Mouse (Mus musculus): ENCODE measurements around the gene Fam49a.
"Not testable (repeated sequence)": the region's sequence is repeated elsewhere in the genome, so short reads cannot be mapped to it uniquely, and the experiment has no call there.

Fam49a gene

DNA sequence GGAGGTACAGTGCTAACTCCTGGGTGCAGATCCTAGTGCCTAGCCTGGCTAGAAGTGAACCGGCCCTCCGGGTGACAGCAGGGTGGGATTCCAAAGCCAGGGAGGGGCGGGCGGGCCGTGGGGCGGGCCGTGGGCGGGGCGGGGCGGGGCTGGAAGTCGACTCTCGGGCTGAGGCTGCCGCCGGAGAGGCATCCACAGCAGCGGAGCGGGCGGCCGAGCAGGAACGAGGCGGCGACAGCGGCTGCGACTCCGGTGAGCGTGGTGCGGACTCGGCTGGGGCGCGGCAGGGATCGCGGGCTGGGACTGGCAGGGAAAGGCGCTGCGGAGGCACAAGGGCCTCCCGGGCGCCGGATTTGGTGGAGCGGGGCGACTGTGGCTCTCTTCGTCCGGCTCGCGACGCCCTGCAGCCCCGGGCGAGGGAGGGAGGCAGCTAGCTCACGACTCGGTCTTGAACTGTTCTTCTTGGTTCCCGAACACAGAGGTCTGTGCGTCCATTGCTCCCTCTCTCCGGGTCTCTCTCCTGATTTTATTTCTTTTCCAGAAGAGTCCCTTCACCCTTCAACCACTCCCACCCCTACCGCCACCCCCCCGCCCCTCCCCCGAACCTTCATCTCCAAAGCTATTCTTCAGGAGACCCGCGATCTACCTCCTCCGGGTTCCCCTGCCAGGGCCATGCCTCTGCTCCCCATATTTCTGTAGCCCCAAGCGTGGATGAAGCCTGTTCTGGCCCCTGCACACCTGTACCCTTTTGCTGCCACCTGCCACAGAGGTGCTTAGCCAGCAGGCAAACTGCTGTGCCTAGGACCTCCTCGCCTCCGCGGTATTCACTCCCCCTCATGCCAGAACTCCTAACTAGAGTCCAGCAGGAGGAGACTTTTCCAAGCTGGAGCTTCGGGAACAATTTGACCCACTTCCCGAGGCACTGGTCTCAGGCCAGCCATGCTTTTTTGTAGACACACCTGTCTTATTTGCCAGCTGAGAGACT, at the start of gene Fam49a:
Gene Fam49a (plus strand): TSS at position 153 of the 985 bp plus-strand sequence.
- peak; percentile 39 for DNase-seq (ENCODE audit: low spot score)

DNA sequence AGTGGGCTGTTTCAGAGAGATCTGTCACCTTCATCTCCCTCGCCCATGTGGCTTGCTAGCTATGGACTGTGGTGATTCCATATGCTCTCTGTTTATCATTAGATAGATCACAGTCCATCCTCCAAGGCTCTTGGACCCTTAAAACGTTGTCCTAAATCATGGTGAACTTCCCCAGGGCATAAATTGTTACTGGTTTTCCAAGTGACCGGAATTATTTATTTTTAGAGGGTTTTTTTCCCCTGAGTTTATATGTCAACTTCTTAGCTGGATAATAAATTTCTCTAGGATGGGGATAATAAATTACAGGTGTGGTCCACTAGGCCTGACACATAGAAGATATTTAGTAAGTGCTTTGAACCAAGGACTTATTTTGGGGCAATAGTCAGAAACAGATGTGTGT, 48.4 kb upstream of the Fam49a start:
- no peak for DNase-seq (ENCODE audit: low spot score)

DNA sequence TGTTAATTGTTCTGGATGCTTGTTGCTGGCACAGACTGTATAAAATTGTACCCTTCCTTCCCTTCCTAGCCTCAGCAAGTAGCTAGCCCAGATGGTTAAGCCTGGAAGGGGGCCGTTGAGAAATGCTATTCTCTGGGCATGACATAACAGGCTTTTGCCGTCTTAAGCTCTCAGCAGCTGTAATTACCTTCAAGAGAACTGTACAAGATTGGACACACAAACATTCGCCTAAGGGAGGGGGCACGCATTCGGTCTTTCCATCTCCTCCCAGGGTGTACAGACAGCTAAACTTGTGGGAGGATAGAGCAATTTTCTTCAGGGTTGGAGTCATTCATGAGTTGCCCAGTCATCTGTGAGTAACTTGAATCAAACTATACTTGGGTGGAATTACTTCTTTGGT, 43.0 kb upstream of the Fam49a start:
- DNase-seq (ENCODE audit: low spot score): no peak

DNA sequence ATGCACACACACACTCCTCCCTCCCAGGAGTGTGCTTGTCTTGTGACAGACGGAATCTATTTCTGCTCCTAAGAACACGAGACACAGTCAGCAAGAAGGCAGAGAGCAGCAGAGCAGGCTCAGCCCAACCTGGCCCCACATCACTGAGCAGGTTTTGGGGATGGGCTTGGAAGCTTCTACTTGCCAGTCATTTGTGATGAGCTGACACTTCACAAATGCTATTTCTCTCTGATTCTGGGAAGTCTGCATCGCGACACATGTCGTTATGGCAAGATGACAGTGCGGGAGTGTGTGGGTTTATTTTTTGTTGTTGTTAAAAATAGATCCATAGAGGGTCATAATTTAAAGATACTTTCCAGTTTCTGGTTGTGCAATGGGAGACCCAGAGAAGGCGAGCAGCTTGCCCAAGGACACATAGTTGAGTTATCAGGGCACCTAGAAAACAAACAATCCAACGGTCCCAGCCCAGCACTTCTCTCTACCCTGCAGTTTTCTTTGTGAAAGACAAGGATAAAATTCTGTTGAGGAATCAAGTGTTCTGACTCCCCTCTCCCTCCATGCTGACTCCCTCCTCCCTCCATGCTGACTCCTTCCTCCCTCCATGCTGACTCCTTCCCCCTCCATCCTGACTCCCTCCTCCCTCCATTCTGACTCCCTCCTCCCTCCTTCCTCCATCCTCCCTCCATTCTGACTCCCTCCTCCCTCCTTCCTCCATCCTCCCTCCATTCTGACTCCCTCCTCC, 41.0 kb upstream of the Fam49a start:
- no peak for DNase-seq (ENCODE audit: low spot score)

DNA sequence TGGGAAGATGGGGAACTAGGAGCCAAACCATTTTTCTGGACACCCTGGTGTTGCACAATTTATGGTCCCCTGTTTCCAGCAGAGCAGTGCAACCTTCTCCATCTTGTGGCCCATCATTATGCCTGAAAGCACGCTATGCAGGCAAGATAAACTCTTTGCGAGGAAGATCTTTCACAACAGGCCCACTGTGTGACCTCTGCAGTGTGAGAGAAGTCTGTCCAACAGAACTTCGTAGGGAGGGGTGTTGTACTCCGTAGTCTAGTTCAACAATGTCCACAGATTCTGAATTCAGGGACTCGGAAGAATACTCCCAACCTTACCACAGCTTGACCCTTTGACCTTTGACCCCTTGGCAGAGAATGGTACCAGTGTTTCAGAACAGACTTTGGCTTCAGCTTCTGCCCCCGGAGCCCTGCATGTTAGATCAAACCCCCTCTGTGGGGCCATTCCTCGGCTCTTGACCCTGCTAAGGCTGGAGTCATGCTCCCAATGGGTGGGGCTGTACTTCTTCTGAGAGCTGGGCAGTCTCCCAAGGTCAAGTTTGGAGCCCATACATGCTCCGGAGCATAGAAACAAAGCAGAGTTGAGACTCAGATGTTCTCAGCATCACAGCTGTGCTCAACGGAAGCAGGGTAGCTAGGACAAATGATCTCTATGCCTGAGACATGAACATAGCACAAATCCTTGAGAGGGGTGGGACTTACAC, 39.2 kb upstream of the Fam49a start:
- DNase-seq (ENCODE audit: low spot score): no peak

DNA sequence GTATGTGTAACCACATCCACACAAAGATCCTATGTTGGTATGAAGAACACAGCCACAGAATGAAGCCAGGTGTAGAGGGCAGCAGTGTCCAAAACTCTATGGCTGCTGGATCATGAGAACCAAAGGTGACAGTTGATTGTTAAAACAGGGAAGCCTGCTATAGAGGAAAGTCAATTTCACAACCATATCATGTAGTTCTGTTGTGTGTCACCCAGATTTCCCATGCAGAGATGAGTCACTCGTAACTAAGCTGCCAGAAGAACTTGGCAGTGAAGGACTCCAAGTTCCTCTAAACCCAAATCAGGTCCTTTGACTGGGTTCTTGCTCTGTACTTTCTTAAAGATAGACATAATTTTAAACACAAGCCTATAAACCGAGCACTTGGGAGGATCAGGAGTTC, 38.6 kb upstream of the Fam49a start:
- no peak for DNase-seq (ENCODE audit: low spot score)

DNA sequence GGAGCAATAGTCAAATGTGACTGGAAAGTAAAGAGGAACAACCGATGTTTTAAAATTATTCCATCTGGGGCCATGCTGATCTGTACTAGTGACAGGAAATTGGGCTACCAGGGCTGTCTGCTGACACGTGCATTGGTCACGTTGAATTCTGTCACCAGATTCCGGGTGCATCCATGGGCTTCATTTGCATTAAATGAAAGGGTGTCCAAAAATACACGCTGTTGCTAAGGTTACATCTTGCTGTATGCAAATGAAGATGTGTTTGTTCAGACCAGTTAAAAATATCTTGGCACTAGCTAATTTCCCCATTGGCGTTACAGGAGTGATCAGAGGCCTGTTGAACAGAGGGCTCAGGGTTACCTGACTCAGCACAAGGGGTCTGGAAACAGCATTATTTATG, 36.2 kb upstream of the Fam49a start:
- DNase-seq (ENCODE audit: low spot score): no peak

DNA sequence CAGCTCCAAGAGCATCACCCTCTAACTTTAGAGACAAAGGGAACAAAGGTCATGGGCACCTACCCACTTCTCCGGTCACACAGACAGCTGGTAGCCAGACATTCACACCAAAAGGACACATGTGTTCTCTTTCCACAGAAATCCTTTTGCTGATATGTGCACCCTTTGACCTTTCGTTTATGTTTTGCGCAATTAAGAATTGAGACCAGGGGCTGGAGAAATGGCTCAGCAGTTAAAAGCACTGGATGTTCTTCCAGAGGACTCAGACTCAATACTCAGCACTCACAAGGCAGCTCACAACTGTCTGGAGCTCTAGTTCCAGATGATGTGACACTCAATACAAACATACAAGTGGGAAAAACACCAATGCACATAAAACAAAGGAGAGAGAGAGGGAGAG, 34.3 kb upstream of the Fam49a start:
- no peak for DNase-seq (ENCODE audit: low spot score)

DNA sequence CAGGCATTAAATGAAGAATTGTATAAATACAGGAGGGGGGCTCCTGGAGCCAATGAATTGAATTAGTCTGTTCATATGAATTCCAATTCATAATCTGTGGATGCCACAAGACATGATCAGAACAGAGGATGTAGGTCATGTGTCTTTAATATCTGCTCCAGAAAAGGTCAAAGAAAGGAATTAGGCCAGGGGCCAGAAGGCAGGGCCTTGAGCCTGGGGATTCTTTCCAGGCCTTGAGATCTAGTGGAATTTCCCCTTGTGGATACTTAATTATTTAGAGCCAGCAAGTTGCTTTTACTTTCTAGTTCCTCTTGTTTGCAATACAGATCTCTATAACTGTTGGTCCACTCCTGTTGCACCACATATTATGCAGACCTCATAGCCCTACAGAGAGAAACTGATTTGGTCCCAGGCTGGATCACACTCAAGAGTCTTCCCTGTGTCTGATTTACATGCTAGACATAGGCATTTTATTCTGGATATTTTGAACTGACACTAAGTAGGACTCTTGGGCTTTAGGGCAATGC, 31.8 kb upstream of the Fam49a start:
- DNase-seq (ENCODE audit: low spot score): no peak

DNA sequence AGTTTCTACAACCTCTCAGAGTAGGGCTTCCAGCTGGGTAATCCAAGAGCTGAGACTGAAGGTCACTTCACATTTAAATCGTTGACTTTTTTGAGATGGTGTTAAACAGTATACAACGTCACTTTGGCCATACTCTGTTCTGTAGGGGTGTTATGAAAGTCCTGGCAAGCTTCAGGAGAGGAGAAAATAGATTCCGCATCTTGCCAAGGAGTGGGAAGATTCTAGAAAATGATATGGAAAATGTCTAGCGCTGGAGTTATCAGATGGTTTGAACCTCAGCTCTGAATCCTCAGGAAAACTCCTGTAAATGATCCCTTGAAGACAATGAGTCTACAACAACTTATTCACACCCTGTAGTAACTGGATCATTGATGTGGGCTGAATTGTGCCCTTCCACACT, 29.8 kb upstream of the Fam49a start:
- no peak for DNase-seq (ENCODE audit: low spot score)

DNA sequence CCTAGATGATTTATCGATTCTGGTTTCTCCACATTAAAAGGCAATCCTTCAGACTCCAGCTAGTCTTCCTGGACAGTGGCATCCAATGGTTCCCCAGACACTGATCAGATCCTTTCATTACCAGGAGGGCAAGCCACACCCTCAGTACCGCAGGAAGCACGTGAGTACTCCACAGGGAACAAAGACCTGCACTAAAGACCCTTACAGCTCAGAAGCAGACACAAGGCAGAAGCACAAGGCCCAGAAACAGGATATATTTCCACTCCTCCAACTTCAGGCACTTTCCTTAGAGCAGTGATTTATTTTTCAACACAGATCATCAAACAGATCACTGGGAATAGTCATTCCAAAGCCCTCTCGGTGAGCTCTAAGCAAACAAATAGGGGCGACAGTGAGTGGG, 25.0 kb upstream of the Fam49a start:
- no peak for DNase-seq (ENCODE audit: low spot score)

DNA sequence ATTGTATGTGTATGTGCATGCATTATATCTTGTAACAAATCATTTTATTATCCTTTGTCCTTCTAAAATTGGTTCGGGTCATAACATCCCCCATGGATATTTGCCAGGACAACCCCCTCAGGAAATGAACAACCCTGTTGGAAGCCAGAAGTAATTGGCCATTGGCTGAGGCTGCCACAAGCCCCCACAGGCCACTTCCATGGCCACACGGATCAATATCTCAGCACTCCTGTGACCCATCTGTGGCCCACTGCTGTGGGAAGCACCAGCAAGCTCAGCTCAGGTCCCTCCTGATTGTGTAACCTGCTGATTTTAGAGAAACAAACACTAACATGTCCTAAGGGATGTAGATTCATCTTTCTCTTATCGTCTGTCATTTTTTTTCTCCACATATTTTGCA, 22.4 kb upstream of the Fam49a start:
- DNase-seq (ENCODE audit: low spot score): no peak

DNA sequence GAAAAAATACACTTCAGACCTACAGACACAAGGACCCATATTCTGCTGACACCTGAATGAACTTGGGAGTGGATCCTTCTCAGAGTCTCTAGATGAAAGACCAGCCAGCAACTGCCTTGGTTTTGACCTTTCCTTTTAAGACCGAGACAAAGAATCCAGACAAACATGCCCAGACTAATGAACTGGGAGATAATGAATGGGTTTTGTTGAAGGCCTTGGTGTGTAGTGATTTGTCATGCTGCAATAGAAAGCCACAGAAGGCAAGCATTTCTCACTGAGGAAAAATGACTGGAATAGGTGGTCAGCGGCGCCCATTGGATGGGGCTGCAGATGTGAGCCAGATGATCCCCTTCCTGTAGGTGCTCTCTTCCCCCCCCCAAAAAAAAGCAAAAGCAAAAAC, 18.8 kb upstream of the Fam49a start:
- DNase-seq (ENCODE audit: low spot score): no peak

DNA sequence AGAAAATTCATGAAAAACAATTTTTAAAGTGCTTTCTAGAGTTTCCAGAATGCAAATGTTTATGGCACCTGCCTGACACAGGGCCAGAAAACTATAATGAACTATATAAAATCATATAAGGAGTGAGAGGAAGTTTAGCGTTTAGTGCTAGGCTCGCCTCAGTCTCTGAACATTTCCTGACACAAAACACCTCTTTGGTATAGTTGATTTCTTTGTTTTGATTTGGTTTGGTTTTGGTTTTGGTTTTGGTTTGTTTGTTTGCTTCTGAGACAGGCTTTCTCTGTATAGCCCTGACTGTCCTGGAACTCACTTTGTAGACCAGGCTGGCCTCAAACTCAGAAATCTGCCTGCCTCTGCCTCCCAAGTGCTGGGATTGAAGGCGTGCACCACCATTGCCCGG, 14.9 kb upstream of the Fam49a start:
- DNase-seq (ENCODE audit: low spot score): not testable (repeated sequence)

DNA sequence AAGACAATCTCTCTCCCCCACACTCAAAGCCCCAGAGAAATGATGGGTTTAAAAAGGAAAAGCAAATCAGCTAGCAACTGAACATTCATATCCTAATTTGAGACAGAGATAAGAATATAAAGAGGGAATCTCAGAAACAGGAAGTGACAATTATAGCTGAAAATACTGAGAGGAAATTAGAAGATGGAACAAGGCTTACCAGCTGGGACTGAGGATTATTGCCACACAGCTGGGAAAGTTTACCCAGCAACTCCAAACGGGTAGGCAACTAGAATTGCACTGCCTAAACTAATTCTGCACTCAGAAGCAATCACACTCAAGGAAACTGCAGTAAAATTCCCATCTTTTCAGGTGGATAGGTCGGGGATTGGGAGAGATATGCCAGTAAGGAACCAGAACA, 12.4 kb upstream of the Fam49a start:
- no peak for DNase-seq (ENCODE audit: low spot score)

DNA sequence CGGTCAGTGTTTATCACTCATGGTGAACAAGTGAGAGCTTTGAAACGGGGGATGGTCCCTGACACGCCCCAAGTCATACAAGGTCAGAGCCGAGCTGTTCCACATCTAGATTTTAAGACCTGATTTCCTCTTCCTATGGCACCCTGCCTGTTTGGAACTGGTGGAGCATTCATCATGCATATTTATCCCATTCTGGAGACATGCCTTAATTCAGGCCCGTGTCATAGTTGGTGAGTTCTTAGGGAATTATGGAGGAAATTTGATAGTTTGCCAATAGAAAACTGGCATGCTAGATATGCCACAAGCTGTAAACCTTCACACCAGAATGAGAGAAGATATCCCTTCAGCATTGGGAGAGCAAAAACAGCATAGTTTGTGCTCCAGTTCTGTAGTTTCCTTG, 8.4 kb upstream of the Fam49a start:
- no peak for DNase-seq (ENCODE audit: low spot score)

DNA sequence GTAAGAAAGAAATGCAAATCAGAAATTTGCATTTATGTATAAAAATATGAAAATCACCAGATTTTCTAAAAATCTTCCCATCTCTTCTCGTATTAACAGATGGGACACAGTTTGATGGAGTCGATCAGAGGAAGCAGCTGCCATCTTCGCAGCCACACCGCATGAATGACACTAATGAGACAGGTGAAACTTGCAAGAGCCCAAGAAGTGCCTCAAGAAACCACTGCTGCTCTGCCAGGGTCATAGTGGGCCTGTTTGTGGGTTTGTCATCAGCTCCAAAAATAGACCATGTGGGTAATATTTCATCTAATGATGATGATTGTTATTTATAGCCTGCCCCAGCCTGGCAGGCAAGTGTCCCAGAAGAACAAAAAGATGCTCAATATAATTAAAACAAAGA, 7.8 kb upstream of the Fam49a start:
- no peak for DNase-seq (ENCODE audit: low spot score)

DNA sequence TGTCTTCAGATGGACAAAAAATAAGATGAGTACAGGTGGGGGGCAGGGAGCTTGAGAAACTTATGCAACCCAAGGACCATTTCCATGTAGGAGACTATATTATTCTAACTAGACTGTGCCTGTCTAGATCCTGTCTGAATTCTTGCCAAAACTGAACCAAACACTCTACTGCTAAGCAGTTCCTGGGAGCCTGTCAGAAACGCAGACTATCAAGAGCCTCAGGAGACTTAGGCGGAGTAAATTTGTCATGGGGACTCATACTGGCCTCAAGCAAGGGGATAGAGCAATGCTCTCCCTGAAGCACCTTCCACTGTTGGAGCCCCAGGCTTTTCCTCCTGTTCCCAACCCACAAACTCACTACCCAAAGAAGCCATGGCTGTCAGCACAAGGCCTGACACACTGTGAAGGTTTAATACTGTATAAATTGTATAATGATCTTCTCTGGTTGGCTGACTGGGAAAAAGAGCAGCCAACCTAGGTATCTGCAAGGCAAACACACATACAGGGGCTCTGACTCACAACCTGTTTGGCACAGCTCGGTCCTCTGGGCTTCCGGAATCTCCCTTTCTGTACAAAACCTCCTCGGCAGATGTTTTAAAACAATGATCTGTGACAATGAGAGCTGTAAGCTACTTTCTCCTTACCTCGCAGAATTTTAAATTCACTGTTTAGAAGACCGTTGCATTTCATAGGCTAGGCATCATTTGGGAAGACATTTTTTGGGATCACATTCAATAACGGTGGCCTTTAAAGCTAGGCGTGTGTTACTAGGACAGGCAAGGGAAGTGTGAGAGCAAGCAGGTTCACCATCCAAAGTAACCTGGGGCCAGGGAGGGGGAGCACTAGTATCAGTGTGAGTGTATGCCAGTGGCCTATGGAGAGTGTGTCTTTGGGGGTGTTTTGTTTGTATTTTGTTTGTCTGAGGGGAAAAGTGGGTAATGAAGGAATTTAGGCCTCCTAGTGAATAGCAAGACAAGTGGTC, 669 bp upstream of the Fam49a start:
- DNase-seq (ENCODE audit: low spot score): no peak

DNA sequence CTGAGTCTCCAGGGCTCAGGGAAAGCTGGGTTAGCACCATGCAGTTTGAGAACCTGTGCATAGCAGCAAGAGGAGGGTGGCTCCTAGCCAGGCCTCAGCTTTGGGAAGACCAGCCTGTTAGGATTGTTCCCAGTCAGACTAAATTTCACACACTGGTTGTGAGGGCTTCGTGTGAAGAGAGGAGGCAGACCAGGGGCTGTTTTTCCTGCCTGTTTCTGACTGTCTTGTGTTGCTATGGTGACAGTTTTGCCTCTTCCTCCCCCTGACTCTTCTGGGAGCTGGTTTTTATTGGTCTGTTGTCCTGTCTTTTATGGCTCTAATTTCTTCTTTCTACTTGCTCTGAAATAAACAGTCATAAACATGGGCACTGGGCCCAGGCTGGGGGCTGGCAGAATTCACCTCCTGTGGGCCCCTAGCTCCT, 1.4 kb downstream of the Fam49a start:
- no peak for DNase-seq (ENCODE audit: low spot score)

DNA sequence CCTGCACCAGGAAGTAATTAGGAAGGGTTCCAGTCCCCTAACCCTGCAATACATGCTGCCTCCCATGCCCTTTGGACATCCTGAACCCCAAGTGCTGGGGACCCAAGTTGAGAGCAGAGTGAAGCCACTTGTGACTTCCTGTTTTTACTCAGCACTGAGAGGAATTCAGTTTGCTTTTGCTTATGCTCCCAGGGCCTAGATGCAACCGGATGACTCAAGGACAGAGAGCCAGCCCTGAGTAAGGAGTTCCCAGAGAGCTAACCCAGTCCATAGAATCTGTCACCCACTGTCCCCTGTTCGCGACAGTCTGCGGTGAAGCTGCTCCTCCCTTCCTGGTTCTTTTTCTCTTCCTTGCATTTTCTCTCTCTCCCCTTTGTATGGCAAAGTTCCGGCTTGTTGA, 2.2 kb downstream of the Fam49a start:
- DNase-seq (ENCODE audit: low spot score): no peak

DNA sequence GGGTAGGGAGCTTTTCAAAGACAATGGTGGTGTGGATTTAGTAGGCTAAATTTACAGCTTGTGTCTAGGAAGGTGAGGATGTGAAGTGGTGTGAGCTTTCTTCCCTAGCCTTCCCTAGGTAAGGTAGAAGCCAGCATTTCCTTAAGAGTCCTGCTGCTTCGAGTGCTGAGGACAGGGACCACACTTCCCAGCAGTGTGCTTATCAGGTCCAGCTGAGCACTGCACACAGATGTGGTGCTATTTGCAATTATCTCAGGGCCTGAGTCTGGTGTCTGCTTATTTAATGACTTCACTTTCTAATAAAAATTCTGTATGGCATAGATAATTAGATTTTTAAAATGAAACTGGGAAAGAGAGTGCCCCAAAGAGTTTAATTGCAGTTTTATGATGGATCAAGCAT, 4.6 kb downstream of the Fam49a start:
- no peak for DNase-seq (ENCODE audit: low spot score)
